Mouse (Mus musculus) intestine, postnatal 0 days (tissue): Measurements from ENCODE around the gene Dusp14. TPM values are rescaled to one million over a fixed set of nuclear protein-coding genes. Genes with fewer than 3 reads are reported as not detected.

Source experiments
- ATAC-seq: fragments of 200-750 bp; cut with Nextera tagmentation; 2 replicates; pipeline ENCODE4 v1.8.0; 2017; ENCODE audit warnings: mild to moderate bottlenecking, moderate TSS enrichment, moderate library complexity
- H3K27ac ChIP-seq: fragments of 300-500 bp; sonication (generic); 2 replicates; pipeline ENCODE4 v1.5.1; 2014; ENCODE audit warnings: mild to moderate bottlenecking, low read depth, low read length, moderate library complexity
- H3K27me3 ChIP-seq: fragments of 300-500 bp; sonication (generic); replicated peaks from 2 replicates; pipeline ENCODE4 v1.6.1; 2014; ENCODE audit warnings: low read length, mixed read lengths; ENCODE audit not compliant: control insufficient read depth, insufficient read depth
- H3K36me3 ChIP-seq: fragments of 300-500 bp; sonication (generic); 2 replicates; pipeline ENCODE4 v1.6.1; 2014; ENCODE audit warnings: mild to moderate bottlenecking, moderate library complexity; ENCODE audit not compliant: control insufficient read depth, insufficient read depth
- H3K4me1 ChIP-seq: fragments of 300-500 bp; sonication (generic); replicated peaks from 2 replicates; pipeline ENCODE4 v1.6.1; 2014; ENCODE audit warnings: antibody characterized with exemption, low read length, mixed read lengths; ENCODE audit not compliant: control insufficient read depth, insufficient read depth
- H3K4me2 ChIP-seq: fragments of 300-500 bp; sonication (generic); replicated peaks from 2 replicates; pipeline ENCODE4 v1.6.1; 2014; ENCODE audit warnings: low read depth, mild to moderate bottlenecking, moderate library complexity
- H3K4me3 ChIP-seq: fragments of 300-500 bp; sonication (generic); 2 replicates; pipeline ENCODE4 v1.5.1; 2014; ENCODE audit warnings: low read depth, low read length
- H3K9ac ChIP-seq: fragments of 300-500 bp; sonication (generic); 2 replicates; pipeline ENCODE4 v1.6.1; 2014; ENCODE audit warnings: mild to moderate bottlenecking, low read depth, low read length
- H3K9me3 ChIP-seq: fragments of 300-500 bp; sonication (generic); 2 replicates; pipeline ENCODE4 v1.6.1; 2016; ENCODE audit warnings: mixed run types; ENCODE audit not compliant: control insufficient read depth
- CTCF ChIP-seq: sonication (generic); IDR thresholded peaks from 2 replicates; pipeline ENCODE4 v1.5.1; 2016; ENCODE audit warnings: low read depth, mild to moderate bottlenecking, control low read depth, antibody characterized with exemption, moderate library complexity
- WGBS: fragments of 180-500 bp; shearing (Covaris S2); extraction: QIAGEN DNeasy Blood & Tissue Kit; methylation state at CpG from one replicate; pipeline ENCODE4 v1.1.7; 2014; 5-methylcytosine and 5-hydroxymethylcytosine counted together
- polyA plus RNA-seq: library from polyadenylated mRNA; unstranded; fragments of >200 nt; fragmentation: Nextera tagmentation; extraction: Ambion mirVana; gene quantifications from 2 replicates; pipeline ENCODE4 v1.2.1, GENCODE M21; 2015

The Dusp14 gene
- polyA plus RNA-seq: 27.6 and 28.0 TPM in 2 replicates

- no peaks in the 10 kb centered on the region for H3K36me3 ChIP-seq
- WGBS: 35% methylated on average over 11 of the region's 11 CpGs
- H3K4me1 ChIP-seq: no peaks in the 10 kb centered on the region; the same call in 1 of the 2 replicates
- H3K9ac ChIP-seq: peak within 1 kb of the TSS; percentile 75
- H3K27me3 ChIP-seq: no peaks in the 10 kb centered on the region
- peak within 1 kb of the TSS; percentile 70 for H3K4me3 ChIP-seq
- H3K9me3 ChIP-seq: no peaks in the 10 kb centered on the region
- TF ChIP-seq CTCF: no peak
- H3K27ac ChIP-seq: peak within 1 kb of the TSS; percentile 46; the same call in 1 of the 2 replicates
- H3K4me2 ChIP-seq: peak within 1 kb of the TSS; percentile 92
- ATAC-seq: no peak
Measured at GRCm38 (mm10) chr11:84069034-84069370, at the start of gene Dusp14. Dusp14 (minus strand) TSS chr11:84069261.

DNA sequence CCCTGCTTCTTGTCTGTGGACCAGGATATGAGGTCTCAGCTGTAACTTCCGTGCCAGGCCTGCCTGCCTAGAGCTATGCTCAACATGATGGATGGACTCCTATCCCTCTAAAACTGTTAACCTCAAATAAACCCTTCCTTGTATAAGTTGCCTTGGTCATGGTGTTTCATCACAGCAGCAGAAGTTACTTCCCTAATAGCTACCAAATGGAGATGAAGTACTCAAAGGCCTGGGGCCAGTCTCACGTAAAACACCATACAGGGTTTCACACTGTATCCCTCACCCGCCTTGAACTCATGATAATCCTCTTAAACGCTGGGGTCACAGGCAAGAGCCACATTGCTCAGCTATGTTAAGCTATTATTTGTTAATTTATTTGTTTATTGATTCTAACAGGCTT lies 48.4 kb upstream of the Dusp14 start:
- H3K9me3 ChIP-seq: no peaks in the 10 kb centered on the region
- peaks cover 56% of the 10 kb centered on the region for H3K36me3 ChIP-seq
- no peak overlapping the region for H3K9ac ChIP-seq
- no peak overlapping the region for H3K4me3 ChIP-seq
- no peak for ATAC-seq
- H3K4me2 ChIP-seq: no peak overlapping the region
- H3K4me1 ChIP-seq: no peaks in the 10 kb centered on the region
- H3K27me3 ChIP-seq: no peaks in the 10 kb centered on the region
- TF ChIP-seq CTCF: no peak
- 93% methylated on average over 4 of the region's 4 CpGs for WGBS
- H3K27ac ChIP-seq: no peak overlapping the region

- peak; percentile 52 for TF ChIP-seq CTCF
- no peak overlapping the region for H3K27ac ChIP-seq
- peaks cover 54% of the 10 kb centered on the region for H3K36me3 ChIP-seq
- no peaks in the 10 kb centered on the region for H3K27me3 ChIP-seq
- WGBS: 56% methylated on average over 2 of the region's 2 CpGs
- ATAC-seq: no peak
- no peak overlapping the region for H3K4me2 ChIP-seq
- H3K4me3 ChIP-seq: no peak overlapping the region
- H3K9ac ChIP-seq: no peak overlapping the region
- H3K9me3 ChIP-seq: no peaks in the 10 kb centered on the region
- no peaks in the 10 kb centered on the region for H3K4me1 ChIP-seq
Measured at GRCm38 (mm10) chr11:84116221-84116620, 47.2 kb upstream of the Dusp14 start.

GRCm38 (mm10) chr11:84115646-84116045 lies 46.6 kb upstream of the Dusp14 start:
- H3K27me3 ChIP-seq: no peaks in the 10 kb centered on the region
- peaks cover 49% of the 10 kb centered on the region for H3K36me3 ChIP-seq
- H3K4me2 ChIP-seq: no peak overlapping the region
- ATAC-seq: no peak
- 84% methylated on average over 9 of the region's 9 CpGs for WGBS
- no peak overlapping the region for H3K9ac ChIP-seq
- H3K27ac ChIP-seq: no peak overlapping the region
- no peak for TF ChIP-seq CTCF
- no peak overlapping the region for H3K4me3 ChIP-seq
- no peaks in the 10 kb centered on the region for H3K9me3 ChIP-seq
- H3K4me1 ChIP-seq: no peaks in the 10 kb centered on the region

DNA sequence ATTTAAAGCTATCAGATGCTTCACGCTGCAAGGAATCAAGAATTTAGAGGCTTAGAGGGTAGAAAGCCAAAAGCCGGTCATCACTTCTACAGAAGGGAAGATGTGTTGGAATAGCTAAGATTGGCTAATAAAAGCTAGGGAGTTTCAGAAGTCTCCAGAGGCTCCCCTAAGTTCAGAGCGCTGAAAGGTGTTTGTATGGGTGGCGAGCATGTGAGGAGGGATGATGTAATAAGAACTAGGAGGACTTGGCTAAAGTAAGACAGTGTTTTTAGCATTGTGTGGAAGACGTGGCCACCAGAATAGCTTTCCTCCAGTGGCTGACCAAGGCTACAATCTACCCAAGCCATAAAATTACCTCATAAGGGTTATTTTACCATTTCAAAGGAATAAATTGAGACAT lies 44.6 kb upstream of the Dusp14 start:
- H3K4me2 ChIP-seq: no peak overlapping the region
- no peaks in the 10 kb centered on the region for H3K4me1 ChIP-seq
- TF ChIP-seq CTCF: no peak
- ATAC-seq: no peak
- 94% methylated on average over 5 of the region's 5 CpGs for WGBS
- no peaks in the 10 kb centered on the region for H3K9me3 ChIP-seq
- no peak overlapping the region for H3K4me3 ChIP-seq
- H3K36me3 ChIP-seq: peaks cover 44% of the 10 kb centered on the region
- no peak overlapping the region for H3K9ac ChIP-seq
- H3K27ac ChIP-seq: no peak overlapping the region
- no peaks in the 10 kb centered on the region for H3K27me3 ChIP-seq

GRCm38 (mm10) chr11:84107137-84107536 lies 38.1 kb upstream of the Dusp14 start:
- WGBS: 60% methylated on average over 2 of the region's 2 CpGs
- Histone ChIP-seq H3K4me3 (no peak overlapping the region), H3K27ac (no peak overlapping the region), H3K36me3 (peaks cover 64% of the 10 kb centered on the region), H3K4me1 (no peaks in the 10 kb centered on the region), H3K27me3 (no peaks in the 10 kb centered on the region), H3K9ac (no peak overlapping the region), H3K9me3 (no peaks in the 10 kb centered on the region), H3K4me2 (no peak overlapping the region)
- no peak for ATAC-seq
- no peak for TF ChIP-seq CTCF

DNA sequence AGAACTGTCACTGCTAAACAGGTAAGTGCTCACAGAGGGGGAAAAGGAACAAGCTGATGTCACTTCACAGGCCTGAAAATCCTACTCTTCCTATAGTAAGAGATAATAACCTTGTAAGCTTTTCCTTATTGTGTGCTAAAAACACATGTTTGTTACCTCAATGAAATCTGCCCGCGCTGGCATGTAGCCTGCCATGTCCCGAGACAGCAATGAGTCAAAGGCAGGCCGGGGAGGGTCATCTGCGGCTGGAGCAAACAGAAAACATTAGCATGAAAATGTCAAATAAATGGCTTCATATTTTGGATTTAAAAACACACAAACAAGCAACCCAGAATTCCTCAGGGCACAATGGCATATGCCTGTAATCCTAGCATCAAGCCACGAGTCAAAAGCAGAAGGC lies 35.0 kb upstream of the Dusp14 start:
- no peak overlapping the region for H3K27ac ChIP-seq
- H3K9me3 ChIP-seq: no peaks in the 10 kb centered on the region
- H3K4me1 ChIP-seq: no peaks in the 10 kb centered on the region
- H3K4me3 ChIP-seq: no peak overlapping the region
- WGBS: 93% methylated on average over 6 of the region's 6 CpGs
- no peak for TF ChIP-seq CTCF
- no peaks in the 10 kb centered on the region for H3K27me3 ChIP-seq
- H3K36me3 ChIP-seq: peaks cover 64% of the 10 kb centered on the region
- no peak overlapping the region for H3K9ac ChIP-seq
- no peak overlapping the region for H3K4me2 ChIP-seq
- ATAC-seq: no peak
